Mouse (Mus musculus): Measurements from ENCODE around the gene Ncf1. TPM values are rescaled to one million over a fixed set of nuclear protein-coding genes. Genes with fewer than 3 reads are reported as not detected.
A peak's percentile ranks its signal among the peaks of the same experiment; 100 is the strongest.

Ncf1 gene
- polyA plus RNA-seq, 1 experiment from 2014 or later = 2.8 TPM

DNA sequence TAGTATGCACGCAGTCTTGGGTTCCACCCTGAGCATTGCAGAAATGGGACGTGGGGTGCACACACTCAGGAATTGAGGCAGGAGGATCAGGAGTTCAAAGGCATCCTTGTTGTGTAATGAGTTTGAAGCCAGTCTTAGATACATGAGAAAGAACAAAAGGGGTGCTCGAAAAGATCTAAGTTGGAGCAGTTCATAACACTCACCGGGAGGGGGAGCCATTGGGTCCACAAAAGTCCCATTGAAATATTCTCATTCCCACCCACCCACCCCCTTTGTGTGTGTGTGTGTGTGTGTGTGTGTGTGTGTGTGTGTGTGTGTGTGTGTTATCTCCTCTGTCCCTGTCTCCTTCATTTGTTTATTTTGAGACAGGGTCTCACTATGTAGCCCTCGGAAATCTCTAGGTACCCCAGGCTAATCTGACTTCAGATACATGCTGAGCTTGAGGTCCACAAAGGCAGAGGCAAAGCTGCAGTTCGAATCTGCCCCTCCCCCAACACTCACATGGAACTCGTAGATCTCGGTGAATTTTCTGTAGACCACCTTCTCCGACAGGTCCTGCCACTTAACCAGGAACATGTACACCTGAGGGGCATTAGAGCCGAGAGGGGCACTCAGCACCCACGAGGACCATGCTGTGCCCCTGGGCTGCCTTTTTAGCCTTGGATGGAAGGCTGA lies 1.7 kb downstream of the Ncf1 start:
- Histone ChIP-seq H3K27ac (no peak overlapping the region), H3K4me1 (peaks cover 22% of the 10 kb centered on the region), H3K27me3 (peaks cover 7% of the 10 kb centered on the region), H3K9ac (no peak overlapping the region), H3K36me3 (no peaks in the 10 kb centered on the region), H3K9me3 (no peaks in the 10 kb centered on the region), H3K4me3 (no peak overlapping the region), H3K4me2 (replicated peaks) (no peak overlapping the region)
- 33% methylated on average over 11 of the region's 11 CpGs for WGBS
- no peak for ATAC-seq (ENCODE audit: low FRiP score, low read depth)

GRCm38 (mm10) chr5:134226946-134227345 lies 2.5 kb downstream of the Ncf1 start:
- Histone ChIP-seq H3K9me3 (no peaks in the 10 kb centered on the region), H3K4me2 (replicated peaks) (no peak overlapping the region), H3K9ac (no peak overlapping the region), H3K27me3 (peaks cover 15% of the 10 kb centered on the region), H3K4me3 (no peak overlapping the region), H3K27ac (no peak overlapping the region; the same call in 1 of the 2 replicates), H3K36me3 (no peaks in the 10 kb centered on the region), H3K4me1 (peaks cover 17% of the 10 kb centered on the region)
- WGBS = 60% methylated on average over 12 of the region's 12 CpGs
- ATAC-seq (ENCODE audit: low FRiP score, low read depth) = no peak

GRCm38 (mm10) chr5:134225110-134225901 lies 4.1 kb downstream of the Ncf1 start:
- no peak overlapping the region for H3K27ac ChIP-seq

DNA sequence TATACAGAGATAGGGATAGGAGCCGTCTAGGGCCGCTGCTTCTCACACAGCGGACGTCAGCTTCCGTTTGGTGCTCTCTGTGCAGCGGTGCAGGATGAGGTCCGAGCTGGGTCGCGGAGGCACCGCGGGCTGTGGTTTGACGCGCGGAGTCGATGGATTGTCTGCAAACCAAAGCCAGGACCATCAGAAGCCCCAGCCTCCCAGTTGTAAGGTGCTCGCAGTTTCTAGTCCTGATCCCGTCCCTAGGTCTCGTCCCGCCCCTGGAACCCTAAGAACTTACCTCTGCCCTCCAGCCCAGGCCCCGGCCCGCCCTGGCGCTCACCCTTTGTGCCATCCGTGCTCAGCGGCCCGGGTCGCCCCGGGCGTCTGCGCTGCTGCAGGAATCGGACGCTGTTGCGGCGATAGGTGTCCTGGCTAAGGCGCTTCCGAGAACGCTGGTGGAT lies 7.7 kb downstream of the Ncf1 start:
- peak overlapping the region; percentile 40 for H3K4me3 ChIP-seq
- no peak for ATAC-seq (ENCODE audit: low FRiP score, low read depth)
- peak overlapping the region; percentile 72 for H3K4me2 ChIP-seq (replicated peaks)
- H3K27me3 ChIP-seq = peaks cover 28% of the 10 kb centered on the region
- H3K9ac ChIP-seq = peak overlapping the region; percentile 69
- H3K9me3 ChIP-seq = no peaks in the 10 kb centered on the region
- H3K4me1 ChIP-seq = peaks cover 17% of the 10 kb centered on the region
- no peak overlapping the region for H3K27ac ChIP-seq
- 2% methylated on average over 36 of the region's 36 CpGs for WGBS
- H3K36me3 ChIP-seq = peaks cover 14% of the 10 kb centered on the region

More at GRCm38 (mm10) chr5:134225110-134225901, 4.1 kb downstream of the Ncf1 start:
- 77% methylated on average over 30 of the region's 30 CpGs for WGBS
- H3K4me1 ChIP-seq = peaks cover 25% of the 10 kb centered on the region
- H3K4me2 ChIP-seq (replicated peaks) = no peak overlapping the region
- H3K4me3 ChIP-seq = no peak overlapping the region
- H3K27me3 ChIP-seq = peaks cover 28% of the 10 kb centered on the region
- no peaks in the 10 kb centered on the region for H3K9me3 ChIP-seq
- no peak for ATAC-seq (ENCODE audit: low FRiP score, low read depth)
- no peaks in the 10 kb centered on the region for H3K36me3 ChIP-seq
- H3K9ac ChIP-seq = no peak overlapping the region

- WGBS = 45% methylated on average over 4 of the region's 4 CpGs
- Histone ChIP-seq H3K4me3 (peak overlapping the region; percentile 40), H3K27me3 (peaks cover 28% of the 10 kb centered on the region), H3K4me2 (replicated peaks) (peak overlapping the region; percentile 72), H3K27ac (no peak overlapping the region), H3K4me1 (peaks cover 13% of the 10 kb centered on the region), H3K9me3 (no peaks in the 10 kb centered on the region), H3K36me3 (peaks cover 18% of the 10 kb centered on the region), H3K9ac (peak overlapping the region; percentile 69; the same call in 1 of the 2 replicates)
- ATAC-seq (ENCODE audit: low FRiP score, low read depth) = no peak
Observed at GRCm38 (mm10) chr5:134221278-134221677, 8.1 kb downstream of the Ncf1 start.

GRCm38 (mm10) chr5:134217900-134218299 lies 11.5 kb downstream of the Ncf1 start:
- Histone ChIP-seq H3K4me3 (no peak overlapping the region), H3K4me1 (peaks cover 15% of the 10 kb centered on the region), H3K27ac (no peak overlapping the region), H3K36me3 (peaks cover 34% of the 10 kb centered on the region), H3K9ac (no peak overlapping the region), H3K4me2 (replicated peaks) (no peak overlapping the region), H3K27me3 (peaks cover 22% of the 10 kb centered on the region), H3K9me3 (no peaks in the 10 kb centered on the region)
- ATAC-seq (ENCODE audit: low FRiP score, low read depth) = no peak
- WGBS = 80% methylated on average over 7 of the region's 7 CpGs

GRCm38 (mm10) chr5:134214021-134214806 lies 15.2 kb downstream of the Ncf1 start:
- no peak for ATAC-seq (ENCODE audit: low FRiP score, low read depth)
- Histone ChIP-seq H3K4me3 (no peak overlapping the region), H3K36me3 (peaks cover 61% of the 10 kb centered on the region), H3K9me3 (no peaks in the 10 kb centered on the region), H3K9ac (no peak overlapping the region), H3K4me2 (replicated peaks) (no peak overlapping the region), H3K4me1 (peaks cover 5% of the 10 kb centered on the region), H3K27ac (0 out of 2 replicates have a peak overlapping the region, but pooled peaks have one; percentile 17), H3K27me3 (no peaks in the 10 kb centered on the region)
- 61% methylated on average over 12 of the region's 12 CpGs for WGBS

GRCm38 (mm10) chr5:134209931-134210554 lies 19.4 kb downstream of the Ncf1 start:
- no peak for ATAC-seq (ENCODE audit: low FRiP score, low read depth)
- peaks cover 49% of the 10 kb centered on the region for H3K36me3 ChIP-seq
- no peak overlapping the region for H3K27ac ChIP-seq
- no peak overlapping the region for H3K4me3 ChIP-seq
- peaks cover 5% of the 10 kb centered on the region for H3K4me1 ChIP-seq
- 49% methylated on average over 11 of the region's 11 CpGs for WGBS
- H3K9me3 ChIP-seq = no peaks in the 10 kb centered on the region
- no peak overlapping the region for H3K9ac ChIP-seq
- no peaks in the 10 kb centered on the region for H3K27me3 ChIP-seq
- H3K4me2 ChIP-seq (replicated peaks) = no peak overlapping the region

GRCm38 (mm10) chr5:134206721-134207120 lies 22.7 kb downstream of the Ncf1 start:
- H3K27me3 ChIP-seq = no peaks in the 10 kb centered on the region
- H3K27ac ChIP-seq = no peak overlapping the region
- no peaks in the 10 kb centered on the region for H3K9me3 ChIP-seq
- H3K36me3 ChIP-seq = peaks cover 51% of the 10 kb centered on the region
- 76% methylated on average over 10 of the region's 10 CpGs for WGBS
- no peak overlapping the region for H3K9ac ChIP-seq
- H3K4me2 ChIP-seq (replicated peaks) = no peak overlapping the region
- H3K4me3 ChIP-seq = no peak overlapping the region
- H3K4me1 ChIP-seq = no peaks in the 10 kb centered on the region
- no peak for ATAC-seq (ENCODE audit: low FRiP score, low read depth)

- 89% methylated on average over 8 of the region's 8 CpGs for WGBS
- H3K27me3 ChIP-seq = no peaks in the 10 kb centered on the region
Observed at GRCm38 (mm10) chr5:134193664-134194063, 35.8 kb downstream of the Ncf1 start.

DNA sequence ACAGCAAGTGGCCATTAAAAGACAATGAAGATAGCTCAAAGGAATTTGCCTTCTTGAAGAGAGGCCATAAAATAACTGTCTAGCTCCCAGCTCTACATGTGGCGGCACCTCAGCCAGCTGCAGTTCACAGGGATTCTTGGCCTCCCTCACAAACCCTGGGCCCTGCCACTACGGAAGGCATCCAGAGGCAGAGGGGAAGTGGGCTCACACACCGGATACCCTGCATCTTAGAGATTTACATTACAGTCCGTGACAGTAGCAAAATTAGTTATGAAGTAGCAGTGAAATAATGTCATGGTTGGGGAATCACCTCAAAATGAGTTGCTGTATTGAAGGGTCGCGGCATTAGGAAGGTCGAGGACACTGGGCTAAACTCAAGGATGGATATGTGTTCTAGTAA lies 40.9 kb downstream of the Ncf1 start:
- H3K27ac ChIP-seq = no peak overlapping the region
- peaks cover under 1% of the 10 kb centered on the region; the same call in 1 of the 2 replicates for H3K4me1 ChIP-seq
- 0 out of 2 replicates have a peak, but pooled peaks cover 3% of the 10 kb centered on the region for H3K9me3 ChIP-seq
- no peak overlapping the region for H3K4me2 ChIP-seq (replicated peaks)
- H3K36me3 ChIP-seq = peaks cover 15% of the 10 kb centered on the region; the same call in 1 of the 2 replicates
- WGBS = 66% methylated on average over 7 of the region's 7 CpGs
- H3K4me3 ChIP-seq = no peak overlapping the region
- H3K27me3 ChIP-seq = no peaks in the 10 kb centered on the region
- H3K9ac ChIP-seq = no peak overlapping the region
- no peak for ATAC-seq (ENCODE audit: low FRiP score, low read depth)

More at GRCm38 (mm10) chr5:134193664-134194063, 35.8 kb downstream of the Ncf1 start:
- no peak overlapping the region for H3K4me3 ChIP-seq
- peaks cover 46% of the 10 kb centered on the region for H3K36me3 ChIP-seq
- no peak overlapping the region for H3K9ac ChIP-seq
- no peak overlapping the region for H3K4me2 ChIP-seq (replicated peaks)
- ATAC-seq (ENCODE audit: low FRiP score, low read depth) = no peak
- no peaks in the 10 kb centered on the region for H3K4me1 ChIP-seq
- H3K9me3 ChIP-seq = no peaks in the 10 kb centered on the region
- no peak overlapping the region for H3K27ac ChIP-seq

Measured in limb, embryonic 13.5 days (tissue).